Mouse (Mus musculus) kidney, embryonic 16.5 days (tissue): ENCODE measurements around the gene Phb2. TPM values are rescaled to one million over a fixed set of nuclear protein-coding genes. Genes with fewer than 3 reads are reported as not detected.
A peak's percentile ranks its signal among the peaks of the same experiment; 100 is the strongest.
"Not testable (repeated sequence)": the region's sequence is repeated elsewhere in the genome, so short reads cannot be mapped to it uniquely, and the experiment has no call there.

ENCODE experiments used
- ATAC-seq: fragments of 200-750 bp; cut with Nextera tagmentation; 2 replicates; pipeline ENCODE4 v1.8.0; 2017; ENCODE audit warnings: moderate TSS enrichment; ENCODE audit not compliant: low FRiP score, low TSS enrichment
- H3K27ac ChIP-seq: fragments of 300-500 bp; sonication (generic); 2 replicates; pipeline ENCODE4 v1.5.1; 2014; ENCODE audit warnings: low read length
- H3K27me3 ChIP-seq: fragments of 300-500 bp; sonication (generic); 2 replicates; pipeline ENCODE4 v1.6.1; 2014; ENCODE audit warnings: low read length, control low read depth, mixed read lengths; ENCODE audit not compliant: insufficient read depth
- H3K36me3 ChIP-seq: fragments of 300-500 bp; sonication (generic); 2 replicates; pipeline ENCODE4 v1.6.1; 2014; ENCODE audit warnings: low read length, control low read depth, mixed read lengths; ENCODE audit not compliant: insufficient read depth
- H3K4me1 ChIP-seq: fragments of 300-500 bp; sonication (generic); 2 replicates; pipeline ENCODE4 v1.6.1; 2014; ENCODE audit warnings: low read length, control low read depth, mixed read lengths; ENCODE audit not compliant: insufficient read depth
- H3K4me2 ChIP-seq: fragments of 300-500 bp; sonication (generic); replicated peaks from 2 replicates; pipeline ENCODE4 v1.6.1; 2014; ENCODE audit warnings: low read depth, low read length
- H3K4me3 ChIP-seq: fragments of 300-500 bp; sonication (generic); 2 replicates; pipeline ENCODE4 v1.5.1; 2014; ENCODE audit warnings: mild to moderate bottlenecking, low read length
- H3K9ac ChIP-seq: fragments of 300-500 bp; sonication (generic); replicated peaks from 2 replicates; pipeline ENCODE4 v1.6.1; 2014; ENCODE audit warnings: low read length
- H3K9me3 ChIP-seq: fragments of 300-500 bp; sonication (generic); 2 replicates; pipeline ENCODE4 v1.6.1; 2016; ENCODE audit warnings: low read length, control low read depth
- WGBS: fragments of 180-500 bp; shearing (Covaris S2); extraction: QIAGEN DNeasy Blood & Tissue Kit; methylation state at CpG from one replicate; pipeline ENCODE4 v1.1.7; 2014; 5-methylcytosine and 5-hydroxymethylcytosine counted together
- polyA plus RNA-seq: library from polyadenylated mRNA; unstranded; fragments of >200 nt; fragmentation: Nextera tagmentation; extraction: Ambion mirVana; gene quantifications from 2 replicates; pipeline ENCODE4 v1.2.1, GENCODE M21; 2015

The Phb2 gene
- polyA plus RNA-seq, 1 experiment from 2014 or later = 405 TPM

GRCm38 (mm10) chr6:124673619-124674018 is 38.5 kb upstream of the Phb2 start:
- Histone ChIP-seq H3K4me1 (peaks cover 5% of the 10 kb centered on the region; the same call in 1 of the 2 replicates), H3K4me2 (no peak overlapping the region), H3K27me3 (no peaks in the 10 kb centered on the region), H3K36me3 (peaks cover 6% of the 10 kb centered on the region; the same call in 1 of the 2 replicates), H3K9ac (no peak overlapping the region), H3K4me3 (no peak overlapping the region), H3K9me3 (no peaks in the 10 kb centered on the region), H3K27ac (no peak overlapping the region)
- no peak for ATAC-seq
- WGBS = 91% methylated on average over 9 of the region's 9 CpGs

GRCm38 (mm10) chr6:124674591-124674990 is 37.5 kb upstream of the Phb2 start:
- Histone ChIP-seq H3K27me3 (no peaks in the 10 kb centered on the region), H3K4me1 (peaks cover 5% of the 10 kb centered on the region; the same call in 1 of the 2 replicates), H3K9ac (no peak overlapping the region), H3K4me2 (no peak overlapping the region), H3K9me3 (no peaks in the 10 kb centered on the region), H3K36me3 (peaks cover 6% of the 10 kb centered on the region; the same call in 1 of the 2 replicates), H3K4me3 (no peak overlapping the region), H3K27ac (no peak overlapping the region)
- ATAC-seq = no peak
- 96% methylated on average over 7 of the region's 7 CpGs for WGBS

- Histone ChIP-seq H3K9me3 (no peaks in the 10 kb centered on the region), H3K36me3 (peaks cover 6% of the 10 kb centered on the region; the same call in 1 of the 2 replicates), H3K4me1 (peaks cover 5% of the 10 kb centered on the region; the same call in 1 of the 2 replicates), H3K27me3 (no peaks in the 10 kb centered on the region), H3K9ac (no peak overlapping the region), H3K4me3 (no peak overlapping the region), H3K4me2 (no peak overlapping the region), H3K27ac (no peak overlapping the region)
- ATAC-seq = no peak
- WGBS = 86% methylated on average over 6 of the region's 6 CpGs
Measured at GRCm38 (mm10) chr6:124676171-124676570, 36.0 kb upstream of the Phb2 start.

GRCm38 (mm10) chr6:124678769-124679168 is 33.4 kb upstream of the Phb2 start:
- H3K36me3 ChIP-seq = peaks cover 6% of the 10 kb centered on the region; the same call in 1 of the 2 replicates
- no peak overlapping the region for H3K27ac ChIP-seq
- H3K9ac ChIP-seq = no peak overlapping the region
- no peak overlapping the region for H3K4me2 ChIP-seq
- no peaks in the 10 kb centered on the region for H3K9me3 ChIP-seq
- 93% methylated on average over 7 of the region's 7 CpGs for WGBS
- H3K4me1 ChIP-seq = peaks cover 4% of the 10 kb centered on the region
- no peak overlapping the region for H3K4me3 ChIP-seq
- ATAC-seq = no peak
- no peaks in the 10 kb centered on the region for H3K27me3 ChIP-seq

- H3K27ac ChIP-seq = no peak overlapping the region
- H3K4me2 ChIP-seq = no peak overlapping the region
- H3K27me3 ChIP-seq = no peaks in the 10 kb centered on the region
- no peaks in the 10 kb centered on the region for H3K9me3 ChIP-seq
- no peaks in the 10 kb centered on the region for H3K36me3 ChIP-seq
- no peak for ATAC-seq
- WGBS = 87% methylated on average over 3 of the region's 3 CpGs
- H3K9ac ChIP-seq = no peak overlapping the region
- H3K4me3 ChIP-seq = no peak overlapping the region
- H3K4me1 ChIP-seq = peaks cover 4% of the 10 kb centered on the region
Measured at GRCm38 (mm10) chr6:124679486-124679885, 32.6 kb upstream of the Phb2 start.

GRCm38 (mm10) chr6:124682291-124682690 is 29.8 kb upstream of the Phb2 start:
- ATAC-seq, H3K4me1 ChIP-seq, H3K4me3 ChIP-seq, H3K36me3 ChIP-seq, H3K9ac ChIP-seq, H3K27me3 ChIP-seq, H3K9me3 ChIP-seq, H3K4me2 ChIP-seq, H3K27ac ChIP-seq: not testable (repeated sequence)
- WGBS = 53% methylated on average over 6 of the region's 6 CpGs

DNA sequence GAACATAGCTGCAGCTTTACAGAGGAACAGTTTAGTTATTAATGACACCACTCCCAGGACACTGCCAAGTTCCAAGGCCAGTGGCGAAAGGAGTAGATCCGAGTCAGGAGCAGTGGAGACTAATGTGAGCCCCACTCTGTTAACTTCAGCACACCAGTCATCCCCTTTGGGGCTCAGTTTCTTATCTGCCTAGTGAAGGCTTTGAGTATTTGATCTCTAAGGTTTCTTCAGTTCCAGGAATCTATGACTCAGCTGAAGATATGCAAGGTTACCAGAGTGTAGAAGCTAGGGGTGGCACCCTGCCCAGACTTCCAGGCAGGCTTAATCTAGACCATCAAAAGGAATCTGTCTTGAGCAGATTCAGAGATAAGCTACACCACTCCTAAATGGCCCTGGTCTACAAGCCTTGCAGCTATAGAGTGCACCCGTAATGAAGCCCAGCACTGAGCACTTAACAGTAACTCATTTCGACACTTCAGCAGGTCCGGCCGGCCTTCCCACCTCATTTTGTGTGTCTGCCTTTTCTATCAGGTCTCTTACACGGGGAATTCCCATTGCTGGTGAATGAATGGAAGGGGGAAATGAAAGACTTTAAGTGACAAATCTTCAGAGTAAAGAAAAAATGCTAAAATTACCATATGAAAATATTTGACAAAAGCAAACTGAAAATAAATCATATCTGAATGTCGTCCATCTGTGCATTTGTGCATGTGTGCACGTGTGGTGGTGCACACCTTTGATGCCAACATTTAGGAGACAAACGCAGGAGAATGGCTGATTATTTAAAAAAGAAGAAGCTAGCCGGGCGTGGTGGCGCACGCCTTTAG is 28.3 kb upstream of the Phb2 start:
- Histone ChIP-seq H3K4me2 (no peak overlapping the region), H3K9me3 (no peaks in the 10 kb centered on the region), H3K36me3 (no peaks in the 10 kb centered on the region), H3K4me1 (peaks cover 4% of the 10 kb centered on the region), H3K27ac (no peak overlapping the region), H3K27me3 (no peaks in the 10 kb centered on the region), H3K4me3 (no peak overlapping the region), H3K9ac (no peak overlapping the region)
- ATAC-seq = peak; percentile 67
- WGBS = 69% methylated on average over 14 of the region's 14 CpGs

DNA sequence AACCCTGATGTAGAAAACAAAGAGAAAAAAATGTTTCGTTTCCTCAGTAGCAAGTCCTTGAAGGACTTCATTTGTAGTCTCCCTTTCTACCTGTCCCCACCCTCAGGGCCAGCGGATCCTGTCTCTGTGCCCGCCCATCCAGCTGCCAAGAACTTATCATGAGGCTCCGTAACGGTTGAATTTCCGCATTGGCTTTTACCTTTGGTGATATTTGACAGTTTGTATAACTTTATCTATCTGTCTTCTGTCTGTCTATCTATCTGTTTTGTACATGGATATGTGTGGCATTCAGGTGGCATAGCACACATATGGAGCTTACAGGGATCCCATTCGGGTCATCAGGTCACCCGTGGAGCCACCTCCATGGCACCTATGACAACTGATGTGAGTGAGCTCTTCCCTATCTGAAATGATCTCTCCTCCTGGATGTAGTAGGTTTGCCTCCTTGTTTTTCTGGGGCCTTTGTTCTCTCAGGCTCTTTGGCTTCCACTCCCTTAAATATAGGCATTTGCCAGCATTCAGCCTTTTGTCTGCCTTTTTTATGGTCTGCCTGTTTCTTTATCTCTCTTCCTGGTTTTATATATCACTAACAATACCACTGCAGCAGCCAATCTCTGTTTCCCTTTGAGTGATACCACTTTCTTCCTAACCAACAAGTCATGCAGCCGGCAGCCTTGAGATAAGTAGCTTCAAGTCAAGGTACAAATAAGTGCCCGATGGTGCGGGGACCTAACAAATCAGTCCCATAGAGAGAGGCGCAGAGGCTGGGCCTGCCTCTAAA is 26.3 kb upstream of the Phb2 start:
- Histone ChIP-seq H3K4me2 (no peak overlapping the region), H3K36me3 (no peaks in the 10 kb centered on the region), H3K4me1 (peaks cover 4% of the 10 kb centered on the region), H3K27ac (no peak overlapping the region), H3K27me3 (no peaks in the 10 kb centered on the region), H3K9me3 (no peaks in the 10 kb centered on the region), H3K9ac (no peak overlapping the region), H3K4me3 (no peak overlapping the region)
- ATAC-seq = no peak
- WGBS = 92% methylated on average over 12 of the region's 12 CpGs

- not testable (repeated sequence) for H3K9ac ChIP-seq, ATAC-seq, H3K27ac ChIP-seq, H3K4me2 ChIP-seq, H3K4me1 ChIP-seq, H3K27me3 ChIP-seq, H3K4me3 ChIP-seq, H3K36me3 ChIP-seq, H3K9me3 ChIP-seq
- 78% methylated on average over 1 of the region's 1 CpGs for WGBS
Measured at GRCm38 (mm10) chr6:124686644-124687043, 25.5 kb upstream of the Phb2 start.
